ENCODE assay signal across 8 mouse cellular contexts in the genomic region with DNA sequence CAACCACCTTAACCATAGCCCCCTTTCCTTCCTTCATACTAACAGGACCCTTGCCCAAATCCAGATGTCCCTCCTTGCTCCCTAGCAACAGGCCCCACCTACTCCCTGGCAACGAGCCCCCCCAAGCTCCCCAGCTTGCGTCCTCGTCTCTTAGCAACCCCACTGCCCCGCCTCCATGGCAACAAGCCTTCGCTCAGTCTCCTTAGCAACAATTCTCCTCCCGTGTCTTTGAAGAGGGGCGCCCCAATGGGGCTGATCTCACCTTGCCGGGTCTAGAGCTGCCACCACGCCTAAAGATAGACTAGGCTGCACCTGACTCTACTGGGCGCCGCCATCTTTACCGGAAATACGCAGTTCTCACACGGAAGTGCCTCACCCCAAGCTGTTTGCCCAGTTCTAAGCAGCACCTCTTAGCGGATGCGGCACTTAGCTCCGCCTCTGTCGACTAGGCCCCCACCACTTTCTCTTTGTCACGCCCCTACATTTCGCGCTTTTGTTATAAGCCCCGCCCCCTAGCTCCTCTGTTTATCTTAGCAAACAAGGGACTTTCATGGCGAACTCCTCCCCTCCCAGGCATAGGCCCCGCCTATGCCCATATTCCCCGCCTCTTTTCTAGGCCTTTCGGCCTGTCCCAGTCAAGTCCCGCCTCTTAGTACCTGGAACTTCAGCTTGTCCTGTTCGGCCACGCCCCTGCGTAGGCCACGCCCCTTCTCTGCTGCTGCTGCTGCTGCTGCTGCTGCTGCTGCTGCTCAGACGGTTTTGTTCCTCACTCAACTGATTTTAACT. TPM values are rescaled to one million over a fixed set of nuclear protein-coding genes. Genes with fewer than 3 reads are reported as not detected.
A peak's percentile ranks its signal among the peaks of the same experiment; 100 is the strongest.
DNase-seq lines count a peak whose midpoint lies in the region; ATAC-seq and TF ChIP-seq lines count a peak whose summit lies in the region.

Hspbp1 (minus strand) TSS at position 437 of the 786 bp plus-strand sequence.

- peak within 1 kb of the TSS; percentile 76 for H3K4me2 ChIP-seq in embryonic facial prominence, embryonic 14.5 days (ENCODE audit: low read depth, low read length)
- H3K4me2 ChIP-seq in limb, embryonic 13.5 days (replicated peaks): peak within 1 kb of the TSS; percentile 98
- peak within 1 kb of the TSS; percentile 92 for H3K4me2 ChIP-seq in midbrain, embryonic 16.5 days (ENCODE audit: low read length)

- peak within 1 kb of the TSS; percentile 59 for H3K9ac ChIP-seq in embryonic facial prominence, embryonic 14.5 days (ENCODE audit: low read depth, low read length)
- peak within 1 kb of the TSS; percentile 50 for H3K9ac ChIP-seq in heart, adult 2 months (ENCODE audit: low read depth, low read length)
- H3K9ac ChIP-seq in limb, embryonic 13.5 days: peak within 1 kb of the TSS; percentile 72
- H3K9ac ChIP-seq in midbrain, embryonic 16.5 days (ENCODE audit: low read depth, low read length): peak within 1 kb of the TSS; percentile 58

- 0 out of 2 replicates have a peak, but pooled peaks have one; percentile 3 for TF ChIP-seq CTCF in heart, adult 2 months (IDR thresholded peaks at IDR 0.05)

- no peaks in the 10 kb centered on the region for H3K27me3 ChIP-seq in embryonic facial prominence, embryonic 14.5 days (replicated peaks; ENCODE audit: control insufficient read depth, insufficient read depth, low read length)
- no peaks in the 10 kb centered on the region for H3K27me3 ChIP-seq in heart, adult 2 months (ENCODE audit: control insufficient read depth, insufficient read depth, low read length)
- H3K27me3 ChIP-seq in limb, embryonic 13.5 days: no peaks in the 10 kb centered on the region
- H3K27me3 ChIP-seq in midbrain, embryonic 16.5 days (ENCODE audit: control insufficient read depth, insufficient read depth, low read depth, low read length): no peaks in the 10 kb centered on the region

- peak within 1 kb of the TSS; percentile 64 for H3K27ac ChIP-seq in embryonic facial prominence, embryonic 14.5 days (replicated peaks; ENCODE audit: low read depth, low read length)
- H3K27ac ChIP-seq in heart, adult 2 months: peak within 1 kb of the TSS; percentile 78
- peak within 1 kb of the TSS; percentile 33; the same call in 1 of the 2 replicates for H3K27ac ChIP-seq in limb, embryonic 13.5 days
- H3K27ac ChIP-seq in midbrain, embryonic 16.5 days (ENCODE audit: low read length): peak within 1 kb of the TSS; percentile 81

- peak; percentile 99 for ATAC-seq in embryonic facial prominence, embryonic 14.5 days (ENCODE audit: low read depth)
- ATAC-seq in limb, embryonic 13.5 days (ENCODE audit: low FRiP score, low read depth): peak; percentile 98
- peak; percentile 98 for ATAC-seq in midbrain, embryonic 16.5 days

- H3K4me3 ChIP-seq in embryonic facial prominence, embryonic 14.5 days (ENCODE audit: low read depth, low read length): peak within 1 kb of the TSS; percentile 64
- H3K4me3 ChIP-seq in heart, adult 2 months: peak within 1 kb of the TSS; percentile 91
- H3K4me3 ChIP-seq in limb, embryonic 13.5 days: peak within 1 kb of the TSS; percentile 74
- peak within 1 kb of the TSS; percentile 52 for H3K4me3 ChIP-seq in midbrain, embryonic 16.5 days (ENCODE audit: low read depth, low read length)

- TF ChIP-seq EP300 in heart, adult 2 months (IDR thresholded peaks at IDR 0.05; ENCODE audit: insufficient read depth, low read depth, low read length): peak; percentile 75

- TF ChIP-seq POLR2A in heart, adult 2 months (IDR thresholded peaks at IDR 0.05; ENCODE audit: insufficient read depth, low read depth, low read length): peak; percentile 43

- peak; percentile 99 for DNase-seq in 3T3-L1 (ENCODE audit: low read depth, low spot score)
- peak; percentile 68 to 87 for DNase-seq in adrenal gland, postnatal 4 days (ENCODE audit: low spot score in 2 of 2)
- peak; percentile 99 for DNase-seq in embryonic facial prominence, embryonic 14.5 days (ENCODE audit: low spot score)
- peak; percentile 93 to 96 for DNase-seq in heart, adult 2 months
- DNase-seq in kidney, adult 8-10 months: peak; percentile 98 to 99
- peak; percentile 93 to 98 for DNase-seq in spleen, postnatal 10 days (ENCODE audit: low spot score in 2 of 2)

- intact Hi-C loops in heart, adult 2 months (cut with DNase I): loop anchor here (1.0 to 10.0 kb wide), 6 partner anchors 26 to 993 kb away; partner anchors contain the start of genes Mboat7, Ppp6r1, Rpl28 and Tsen34

- peaks cover 6% of the 10 kb centered on the region for H3K4me1 ChIP-seq in embryonic facial prominence, embryonic 14.5 days (ENCODE audit: control insufficient read depth, insufficient read depth, low read length)
- H3K4me1 ChIP-seq in heart, adult 2 months (ENCODE audit: control insufficient read depth, insufficient read depth, low read length): peaks cover 5% of the 10 kb centered on the region
- H3K4me1 ChIP-seq in limb, embryonic 13.5 days: peaks cover 7% of the 10 kb centered on the region
- peaks cover 11% of the 10 kb centered on the region for H3K4me1 ChIP-seq in midbrain, embryonic 16.5 days (ENCODE audit: control insufficient read depth, insufficient read depth, low read length)

- H3K36me3 ChIP-seq in embryonic facial prominence, embryonic 14.5 days (ENCODE audit: control insufficient read depth, insufficient read depth, low read length): peaks cover 16% of the 10 kb centered on the region
- H3K36me3 ChIP-seq in heart, adult 2 months (ENCODE audit: control insufficient read depth, insufficient read depth, low read length): 0 out of 2 replicates have a peak, but pooled peaks cover 2% of the 10 kb centered on the region
- H3K36me3 ChIP-seq in limb, embryonic 13.5 days: peaks cover 22% of the 10 kb centered on the region
- peaks cover 14% of the 10 kb centered on the region for H3K36me3 ChIP-seq in midbrain, embryonic 16.5 days (ENCODE audit: control insufficient read depth, insufficient read depth, low read length)

- no peaks in the 10 kb centered on the region for H3K9me3 ChIP-seq in embryonic facial prominence, embryonic 14.5 days (ENCODE audit: control insufficient read depth, low read length)
- H3K9me3 ChIP-seq in limb, embryonic 13.5 days: no peaks in the 10 kb centered on the region
- H3K9me3 ChIP-seq in midbrain, embryonic 16.5 days (replicated peaks; ENCODE audit: control insufficient read depth, low read length, poor library complexity, severe bottlenecking): no peaks in the 10 kb centered on the region

- no peaks in the 10 kb centered on the region for H3K79me2 ChIP-seq in heart, adult 2 months (replicated peaks; ENCODE audit: control insufficient read depth, insufficient read depth, low read length)

- WGBS in embryonic facial prominence, embryonic 14.5 days: 2% methylated on average over 32 of the region's 32 CpGs
- under 1% methylated on average over 32 of the region's 32 CpGs for WGBS in heart, adult 2 months
- WGBS in limb, embryonic 13.5 days: under 1% methylated on average over 32 of the region's 32 CpGs
- WGBS in midbrain, embryonic 16.5 days: under 1% methylated on average over 32 of the region's 32 CpGs

RNA-seq across cellular contexts. Expression of gene Hspbp1, which starts in this region (rescaled TPM):
- 10 to 100 TPM; 41.3 to 43.6 TPM for total RNA-seq in adrenal gland, postnatal 4 days (2021)
- 77.5 and 77.7 TPM in 2 replicates for polyA plus RNA-seq in embryonic facial prominence, embryonic 14.5 days (2014; fragmentation: Nextera tagmentation; extraction: Ambion mirVana)
- total RNA-seq in heart, adult 2 months (2021): 10 to 100 TPM; 31.9 to 35.0 TPM
- polyA plus RNA-seq in heart, adult 2 months (2012; rRNA removed): 27.0 and 29.7 TPM in 2 replicates
- 93.6 and 95.4 TPM in 2 replicates for polyA plus RNA-seq in limb, embryonic 13.5 days (2015; fragmentation: Nextera tagmentation; extraction: Ambion mirVana)
- 169 and 181 TPM in 2 replicates for polyA plus RNA-seq in midbrain, embryonic 16.5 days (2015; fragmentation: Nextera tagmentation; extraction: Ambion mirVana)

Comparison
In these comparisons a context has a peak if more than half of its experiments do, and no peak if none do; other contexts are left out.
1. Peak in every context shown above with its lines: DNase-seq, ATAC-seq, H3K4me3 ChIP-seq and H3K27ac ChIP-seq.